Mouse (Mus musculus): ENCODE data around the gene Fsd2. TPM values are rescaled to one million over a fixed set of nuclear protein-coding genes. Genes with fewer than 3 reads are reported as not detected.
A peak's percentile ranks its signal among the peaks of the same experiment; 100 is the strongest.

Gene Fsd2
- 0.31 and 0.47 TPM in 2 replicates for polyA plus RNA-seq (2015; fragmentation: Nextera tagmentation; extraction: Ambion mirVana)

GRCm38 (mm10) chr7:81566892-81567291 lies at the start of gene Fsd2:
Gene Fsd2 (minus strand): TSS chr7:81566944.
- Histone ChIP-seq H3K27me3 (0 out of 2 replicates have a peak, but pooled peaks cover 4% of the 10 kb centered on the region), H3K4me2 (no peak within 1 kb of the TSS), H3K27ac (replicated peaks) (no peak within 1 kb of the TSS), H3K9me3 (replicated peaks) (no peaks in the 10 kb centered on the region), H3K4me3 (replicated peaks) (no peak within 1 kb of the TSS), H3K36me3 (replicated peaks) (no peaks in the 10 kb centered on the region), H3K9ac (no peak within 1 kb of the TSS), H3K4me1 (replicated peaks) (peaks cover 7% of the 10 kb centered on the region; the same call in 1 of the 2 replicates)
- 81% methylated on average over 9 of the region's 9 CpGs for WGBS (ENCODE audit: insufficient replicate concordance)
- ATAC-seq (ENCODE audit: insufficient read depth): no peak

GRCm38 (mm10) chr7:81615031-81615430 lies 48.3 kb upstream of the Fsd2 start:
- WGBS (ENCODE audit: insufficient replicate concordance): 61% methylated on average over 8 of the region's 9 CpGs
- H3K27ac ChIP-seq (replicated peaks): no peak overlapping the region
- no peak for ATAC-seq (ENCODE audit: insufficient read depth)
- H3K36me3 ChIP-seq (replicated peaks): no peaks in the 10 kb centered on the region
- no peaks in the 10 kb centered on the region for H3K27me3 ChIP-seq
- H3K9me3 ChIP-seq (replicated peaks): no peaks in the 10 kb centered on the region
- H3K4me2 ChIP-seq: no peak overlapping the region
- no peak overlapping the region for H3K4me3 ChIP-seq (replicated peaks)
- peaks cover 3% of the 10 kb centered on the region for H3K4me1 ChIP-seq (replicated peaks)
- H3K9ac ChIP-seq: no peak overlapping the region

GRCm38 (mm10) chr7:81612856-81613635 lies 46.3 kb upstream of the Fsd2 start:
- Histone ChIP-seq H3K4me1 (replicated peaks) (peaks cover 8% of the 10 kb centered on the region), H3K27me3 (no peaks in the 10 kb centered on the region), H3K9ac (no peak overlapping the region), H3K4me2 (no peak overlapping the region), H3K9me3 (replicated peaks) (no peaks in the 10 kb centered on the region), H3K4me3 (replicated peaks) (no peak overlapping the region), H3K36me3 (replicated peaks) (no peaks in the 10 kb centered on the region), H3K27ac (replicated peaks) (no peak overlapping the region)
- no peak for ATAC-seq (ENCODE audit: insufficient read depth)
- 76% methylated on average over 13 of the region's 13 CpGs for WGBS (ENCODE audit: insufficient replicate concordance)

- peaks cover 22% of the 10 kb centered on the region for H3K4me1 ChIP-seq (replicated peaks)
- H3K4me3 ChIP-seq (replicated peaks): no peak overlapping the region
- no peak overlapping the region for H3K27ac ChIP-seq (replicated peaks)
- ATAC-seq (ENCODE audit: insufficient read depth): peak; percentile 41; the same call in 1 of the 2 replicates
- H3K4me2 ChIP-seq: peak overlapping the region; percentile 19; the same call in 1 of the 2 replicates
- H3K27me3 ChIP-seq: no peaks in the 10 kb centered on the region
- WGBS (ENCODE audit: insufficient replicate concordance): 40% methylated on average over 18 of the region's 18 CpGs
- no peaks in the 10 kb centered on the region for H3K9me3 ChIP-seq (replicated peaks)
- H3K9ac ChIP-seq: no peak overlapping the region
- no peaks in the 10 kb centered on the region for H3K36me3 ChIP-seq (replicated peaks)
Measured at GRCm38 (mm10) chr7:81610125-81610524, 43.4 kb upstream of the Fsd2 start.

GRCm38 (mm10) chr7:81606452-81606851 lies 39.7 kb upstream of the Fsd2 start:
- no peak for ATAC-seq (ENCODE audit: insufficient read depth)
- no peak overlapping the region for H3K9ac ChIP-seq
- 47% methylated on average over 5 of the region's 5 CpGs for WGBS (ENCODE audit: insufficient replicate concordance)
- no peak overlapping the region for H3K4me2 ChIP-seq
- H3K36me3 ChIP-seq (replicated peaks): no peaks in the 10 kb centered on the region
- no peaks in the 10 kb centered on the region for H3K9me3 ChIP-seq (replicated peaks)
- H3K27ac ChIP-seq (replicated peaks): peak overlapping the region; percentile 21; the same call in 1 of the 2 replicates
- no peak overlapping the region for H3K4me3 ChIP-seq (replicated peaks)
- no peaks in the 10 kb centered on the region for H3K27me3 ChIP-seq
- peaks cover 36% of the 10 kb centered on the region for H3K4me1 ChIP-seq (replicated peaks)

GRCm38 (mm10) chr7:81605489-81605888 lies 38.7 kb upstream of the Fsd2 start:
- WGBS (ENCODE audit: insufficient replicate concordance): 22% methylated on average over 4 of the region's 4 CpGs
- H3K27ac ChIP-seq (replicated peaks): peak overlapping the region; percentile 21; the same call in 1 of the 2 replicates
- ATAC-seq (ENCODE audit: insufficient read depth): peak; percentile 90

GRCm38 (mm10) chr7:81604991-81605390 lies 38.2 kb upstream of the Fsd2 start:
- no peaks in the 10 kb centered on the region for H3K27me3 ChIP-seq
- H3K9ac ChIP-seq: no peak overlapping the region
- H3K36me3 ChIP-seq (replicated peaks): no peaks in the 10 kb centered on the region
- H3K4me2 ChIP-seq: 0 out of 2 replicates have a peak overlapping the region, but pooled peaks have one; percentile 13
- H3K4me1 ChIP-seq (replicated peaks): peaks cover 33% of the 10 kb centered on the region
- no peaks in the 10 kb centered on the region for H3K9me3 ChIP-seq (replicated peaks)
- no peak overlapping the region for H3K4me3 ChIP-seq (replicated peaks)
- 27% methylated on average over 5 of the region's 5 CpGs for WGBS (ENCODE audit: insufficient replicate concordance)
- H3K27ac ChIP-seq (replicated peaks): peak overlapping the region; percentile 48
- ATAC-seq (ENCODE audit: insufficient read depth): peak; percentile 49

More at GRCm38 (mm10) chr7:81605489-81605888, 38.7 kb upstream of the Fsd2 start:
- Histone ChIP-seq H3K9me3 (replicated peaks) (no peaks in the 10 kb centered on the region), H3K36me3 (replicated peaks) (no peaks in the 10 kb centered on the region), H3K4me2 (peak overlapping the region; percentile 23; the same call in 1 of the 2 replicates), H3K27me3 (no peaks in the 10 kb centered on the region), H3K4me1 (replicated peaks) (peaks cover 36% of the 10 kb centered on the region), H3K9ac (no peak overlapping the region), H3K4me3 (replicated peaks) (no peak overlapping the region)

- Histone ChIP-seq H3K27ac (replicated peaks) (no peak overlapping the region), H3K9me3 (replicated peaks) (no peaks in the 10 kb centered on the region), H3K4me3 (replicated peaks) (no peak overlapping the region), H3K36me3 (replicated peaks) (peaks cover 49% of the 10 kb centered on the region), H3K27me3 (no peaks in the 10 kb centered on the region), H3K9ac (no peak overlapping the region), H3K4me1 (replicated peaks) (peaks cover 14% of the 10 kb centered on the region), H3K4me2 (no peak overlapping the region)
- no peak for ATAC-seq (ENCODE audit: insufficient read depth)
- 73% methylated on average over 8 of the region's 8 CpGs for WGBS (ENCODE audit: insufficient replicate concordance)
Measured at GRCm38 (mm10) chr7:81599379-81600280, 32.9 kb upstream of the Fsd2 start.

GRCm38 (mm10) chr7:81597660-81598059 lies 30.9 kb upstream of the Fsd2 start:
- Histone ChIP-seq H3K36me3 (replicated peaks) (peaks cover 69% of the 10 kb centered on the region), H3K4me2 (no peak overlapping the region), H3K4me1 (replicated peaks) (0 out of 2 replicates have a peak, but pooled peaks cover 5% of the 10 kb centered on the region), H3K27me3 (no peaks in the 10 kb centered on the region), H3K9ac (no peak overlapping the region), H3K4me3 (replicated peaks) (no peak overlapping the region), H3K27ac (replicated peaks) (no peak overlapping the region), H3K9me3 (replicated peaks) (no peaks in the 10 kb centered on the region)
- no peak for ATAC-seq (ENCODE audit: insufficient read depth)
- 73% methylated on average over 1 of the region's 1 CpGs for WGBS (ENCODE audit: insufficient replicate concordance)

- H3K36me3 ChIP-seq (replicated peaks): peaks cover 85% of the 10 kb centered on the region
Measured at GRCm38 (mm10) chr7:81596086-81596485, 29.3 kb upstream of the Fsd2 start.

GRCm38 (mm10) chr7:81595056-81595455 lies 28.3 kb upstream of the Fsd2 start:
- H3K27ac ChIP-seq (replicated peaks): no peak overlapping the region
- peaks cover 9% of the 10 kb centered on the region; the same call in 1 of the 2 replicates for H3K4me1 ChIP-seq (replicated peaks)
- no peaks in the 10 kb centered on the region for H3K27me3 ChIP-seq
- H3K9ac ChIP-seq: no peak overlapping the region
- peaks cover 94% of the 10 kb centered on the region for H3K36me3 ChIP-seq (replicated peaks)
- no peaks in the 10 kb centered on the region for H3K9me3 ChIP-seq (replicated peaks)
- H3K4me3 ChIP-seq (replicated peaks): no peak overlapping the region
- no peak overlapping the region for H3K4me2 ChIP-seq
- WGBS (ENCODE audit: insufficient replicate concordance): 77% methylated on average over 5 of the region's 5 CpGs
- ATAC-seq (ENCODE audit: insufficient read depth): no peak

More at GRCm38 (mm10) chr7:81596086-81596485, 29.3 kb upstream of the Fsd2 start:
- Histone ChIP-seq H3K27ac (replicated peaks) (no peak overlapping the region), H3K4me1 (replicated peaks) (peaks cover 9% of the 10 kb centered on the region; the same call in 1 of the 2 replicates), H3K4me3 (replicated peaks) (no peak overlapping the region), H3K4me2 (no peak overlapping the region), H3K9ac (no peak overlapping the region), H3K27me3 (no peaks in the 10 kb centered on the region), H3K9me3 (replicated peaks) (no peaks in the 10 kb centered on the region)
- peak; percentile 41; the same call in 1 of the 2 replicates for ATAC-seq (ENCODE audit: insufficient read depth)
- 83% methylated on average over 6 of the region's 6 CpGs for WGBS (ENCODE audit: insufficient replicate concordance)

Data from liver, embryonic 15.5 days (tissue).